21 mouse cellular contexts compared by ENCODE assay signal in the genomic region with DNA sequence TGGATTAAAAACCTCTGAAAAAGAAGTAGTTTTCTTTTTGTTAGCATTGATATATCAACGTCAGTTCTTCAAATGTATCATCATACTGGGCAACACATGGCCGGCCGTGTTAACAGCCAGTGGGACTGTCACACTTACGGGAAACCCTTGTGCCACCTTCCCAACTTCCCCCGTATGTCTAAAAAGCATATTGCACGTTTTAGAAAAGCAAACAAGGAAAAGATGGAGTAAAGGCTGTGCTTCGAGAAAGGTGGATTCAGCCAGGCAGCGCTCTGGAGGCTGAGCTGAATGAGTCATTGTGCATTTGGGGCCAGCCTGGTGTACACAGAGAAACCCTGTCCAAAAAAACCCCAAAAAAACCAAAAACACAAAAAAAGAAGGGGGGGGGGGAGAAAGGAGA.
DNase-seq lines count a peak whose midpoint lies in the region; ATAC-seq lines count a peak whose summit lies in the region.
"Had no signal": no experiment of that assay in that cellular context is flagged by ENCODE, and none has a peak within 500 bp of the region (broad histone marks: within the 10 kb centered on the region; RNA-seq: fewer than 3 reads in every experiment).

No protein-coding gene starts in this region.

- no peaks in the 10 kb centered on the region; the same call in 1 of the 2 replicates for H3K27me3 ChIP-seq in forebrain, embryonic 11.5 days (ENCODE audit: control insufficient read depth, insufficient read depth, low read length)
- H3K27me3 ChIP-seq in forebrain, embryonic 10.5 days (ENCODE audit: poor library complexity, severe bottlenecking), result peaks cover 4% of the 10 kb centered on the region; the same call in 1 of the 2 replicates
- 0 out of 2 replicates have a peak, but pooled peaks cover 4% of the 10 kb centered on the region for H3K27me3 ChIP-seq in heart, embryonic 10.5 days (ENCODE audit: insufficient read depth, poor library complexity, severe bottlenecking)
- no peaks in the 10 kb centered on the region for H3K27me3 ChIP-seq in midbrain, embryonic 11.5 days (ENCODE audit: control insufficient read depth, insufficient read depth, low read length)
- no peaks in the 10 kb centered on the region for H3K27me3 ChIP-seq in midbrain, embryonic 15.5 days (replicated peaks)

- DNase-seq in forebrain, embryonic 11.5 days (ENCODE audit: low spot score), result peak; percentile 33
- DNase-seq in forebrain, embryonic 10.5 days (ENCODE audit: extremely low spot score, low spot score), result no peak
- DNase-seq in heart, adult 11 months, result peak; percentile 54
- DNase-seq in heart, adult 9 months (ENCODE audit: low spot score in 2 of 2), result no peak
- DNase-seq in heart, embryonic 10.5 days (ENCODE audit: low spot score), result peak; percentile 50
- DNase-seq in heart, postnatal 4 days, result no peak
- peak; percentile 72 for DNase-seq in midbrain, embryonic 11.5 days (ENCODE audit: low spot score, missing footprints)
- DNase-seq: adrenal gland, adult 2 months; adrenal gland, adult 8-10 months; adrenal gland, postnatal 10 days; adrenal gland, postnatal 14 days; adrenal gland, postnatal 25 days; adrenal gland, postnatal 36 days; B cell, adult 2 months; cerebellum, adult 11 months; cerebellum, adult 11-12 months had no signal

- no peaks in the 10 kb centered on the region for H3K9me3 ChIP-seq in forebrain, embryonic 11.5 days (ENCODE audit: control insufficient read depth, low read length)
- H3K9me3 ChIP-seq in forebrain, embryonic 10.5 days, result no peaks in the 10 kb centered on the region
- H3K9me3 ChIP-seq in heart, embryonic 10.5 days, result no peaks in the 10 kb centered on the region
- H3K9me3 ChIP-seq in midbrain, embryonic 11.5 days (ENCODE audit: control insufficient read depth, low read length), result no peaks in the 10 kb centered on the region
- H3K9me3 ChIP-seq in midbrain, embryonic 15.5 days, result no peaks in the 10 kb centered on the region
- H3K9me3 ChIP-seq: G1E had no signal

- no peak overlapping the region for H3K4me3 ChIP-seq in forebrain, embryonic 11.5 days (ENCODE audit: low read depth, low read length)
- H3K4me3 ChIP-seq in forebrain, embryonic 10.5 days, result no peak overlapping the region
- H3K4me3 ChIP-seq in heart, embryonic 10.5 days, result no peak overlapping the region
- H3K4me3 ChIP-seq in midbrain, embryonic 11.5 days (ENCODE audit: low read depth, low read length), result no peak overlapping the region
- H3K4me3 ChIP-seq in midbrain, embryonic 15.5 days, result no peak overlapping the region

- no peak overlapping the region for H3K4me2 ChIP-seq in forebrain, embryonic 11.5 days (ENCODE audit: low read depth, low read length, severe bottlenecking)
- H3K4me2 ChIP-seq in midbrain, embryonic 11.5 days, result no peak overlapping the region
- H3K4me2 ChIP-seq in midbrain, embryonic 15.5 days, result no peak overlapping the region

- H3K27ac ChIP-seq in forebrain, embryonic 11.5 days (ENCODE audit: low read depth, low read length), result no peak overlapping the region
- no peak overlapping the region for H3K27ac ChIP-seq in forebrain, embryonic 10.5 days
- no peak overlapping the region for H3K27ac ChIP-seq in heart, embryonic 10.5 days
- no peak overlapping the region for H3K27ac ChIP-seq in midbrain, embryonic 11.5 days (ENCODE audit: low read depth, low read length)
- no peak overlapping the region for H3K27ac ChIP-seq in midbrain, embryonic 15.5 days

- H3K36me3 ChIP-seq in forebrain, embryonic 11.5 days (ENCODE audit: control insufficient read depth, insufficient read depth, low read length), result no peaks in the 10 kb centered on the region
- H3K36me3 ChIP-seq in forebrain, embryonic 10.5 days (replicated peaks), result no peaks in the 10 kb centered on the region
- no peaks in the 10 kb centered on the region for H3K36me3 ChIP-seq in heart, embryonic 10.5 days
- no peaks in the 10 kb centered on the region for H3K36me3 ChIP-seq in midbrain, embryonic 11.5 days (ENCODE audit: control insufficient read depth, insufficient read depth, low read length)
- no peaks in the 10 kb centered on the region for H3K36me3 ChIP-seq in midbrain, embryonic 15.5 days (replicated peaks)
- H3K36me3 ChIP-seq: G1E had no signal

- H3K4me1 ChIP-seq in forebrain, embryonic 11.5 days (replicated peaks; ENCODE audit: control insufficient read depth, insufficient read depth, low read length), result no peaks in the 10 kb centered on the region
- H3K4me1 ChIP-seq in forebrain, embryonic 10.5 days, result peaks cover 5% of the 10 kb centered on the region
- peaks cover 8% of the 10 kb centered on the region for H3K4me1 ChIP-seq in heart, embryonic 10.5 days
- no peaks in the 10 kb centered on the region for H3K4me1 ChIP-seq in midbrain, embryonic 11.5 days (ENCODE audit: control insufficient read depth, insufficient read depth, low read length)
- peaks cover 4% of the 10 kb centered on the region; the same call in 1 of the 2 replicates for H3K4me1 ChIP-seq in midbrain, embryonic 15.5 days

- WGBS in forebrain, embryonic 11.5 days, result 84% methylated on average over 8 of the region's 8 CpGs
- WGBS in forebrain, embryonic 10.5 days, result 75% methylated on average over 8 of the region's 8 CpGs
- 84% methylated on average over 8 of the region's 8 CpGs for WGBS in heart, embryonic 10.5 days
- WGBS in midbrain, embryonic 11.5 days, result 84% methylated on average over 8 of the region's 8 CpGs
- WGBS in midbrain, embryonic 15.5 days, result 88% methylated on average over 8 of the region's 8 CpGs

- no peak for ATAC-seq in forebrain, embryonic 11.5 days (replicated peaks; ENCODE audit: low FRiP score)
- no peak for ATAC-seq in midbrain, embryonic 11.5 days (ENCODE audit: low FRiP score)
- no peak for ATAC-seq in midbrain, embryonic 15.5 days (replicated peaks)
- ATAC-seq: activated CD4-positive, CD25-positive, alpha-beta regulatory T cell, adult 4 months; CD4-positive, CD25-positive, alpha-beta regulatory T cell, adult 4 months; Patski had no signal

- no peak overlapping the region for H3K9ac ChIP-seq in forebrain, embryonic 11.5 days (ENCODE audit: low read length)
- H3K9ac ChIP-seq in midbrain, embryonic 11.5 days (ENCODE audit: low read length), result no peak overlapping the region
- no peak overlapping the region for H3K9ac ChIP-seq in midbrain, embryonic 15.5 days

Comparison
In these comparisons a context has a peak if more than half of its experiments do, and no peak if none do; other contexts are left out.
1. DNase-seq: peak in forebrain, embryonic 11.5 days (single experiment), heart, adult 11 months (single experiment), heart, embryonic 10.5 days (single experiment) and midbrain, embryonic 11.5 days (single experiment); none in forebrain, embryonic 10.5 days (single experiment), heart, adult 9 months (0 of 2) and heart, postnatal 4 days (single experiment).